Mouse (Mus musculus): ENCODE results near the gene Prf1. TPM values are rescaled to one million over a fixed set of nuclear protein-coding genes. Genes with fewer than 3 reads are reported as not detected.
A peak's percentile ranks its signal among the peaks of the same experiment; 100 is the strongest.

The Prf1 gene
- polyA plus RNA-seq, 1 experiment, result not detected

DNA sequence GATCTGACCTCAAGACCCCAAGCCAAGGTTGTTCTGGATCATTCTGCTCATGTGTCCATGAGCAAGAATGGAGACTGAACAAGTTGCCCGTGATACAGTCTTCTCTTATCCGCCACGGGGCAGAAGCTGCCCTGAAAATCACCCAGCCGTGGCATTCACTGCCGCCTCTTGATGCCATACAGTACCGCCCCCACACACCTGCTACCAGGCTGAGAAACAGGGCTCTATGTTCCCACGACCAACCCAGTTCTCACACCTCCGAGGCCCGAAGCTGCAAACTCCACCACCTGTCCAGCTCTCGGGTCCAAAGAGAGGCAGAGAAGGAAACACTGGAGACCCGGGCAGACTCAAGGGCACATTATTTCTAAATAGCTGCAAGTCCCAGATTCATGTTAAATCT, 40.0 kb downstream of the Prf1 start:
- Histone ChIP-seq H3K27ac (ENCODE audit: control insufficient read depth, insufficient read depth, low read depth, low read length) (no peak overlapping the region; the same call in 1 of the 2 replicates), H3K36me3 (ENCODE audit: control insufficient read depth, insufficient read depth, low read length) (no peaks in the 10 kb centered on the region), H3K4me3 (ENCODE audit: control insufficient read depth, low read depth, low read length) (no peak overlapping the region), H3K27me3 (ENCODE audit: control insufficient read depth, insufficient read depth, low read length) (no peaks in the 10 kb centered on the region), H3K4me1 (ENCODE audit: control insufficient read depth, insufficient read depth, low read length) (no peaks in the 10 kb centered on the region)
- TF ChIP-seq CTCF (IDR thresholded peaks at IDR 0.05; ENCODE audit: control insufficient read depth, insufficient read depth, insufficient replicate concordance, low read depth, low read length), result no peak

DNA sequence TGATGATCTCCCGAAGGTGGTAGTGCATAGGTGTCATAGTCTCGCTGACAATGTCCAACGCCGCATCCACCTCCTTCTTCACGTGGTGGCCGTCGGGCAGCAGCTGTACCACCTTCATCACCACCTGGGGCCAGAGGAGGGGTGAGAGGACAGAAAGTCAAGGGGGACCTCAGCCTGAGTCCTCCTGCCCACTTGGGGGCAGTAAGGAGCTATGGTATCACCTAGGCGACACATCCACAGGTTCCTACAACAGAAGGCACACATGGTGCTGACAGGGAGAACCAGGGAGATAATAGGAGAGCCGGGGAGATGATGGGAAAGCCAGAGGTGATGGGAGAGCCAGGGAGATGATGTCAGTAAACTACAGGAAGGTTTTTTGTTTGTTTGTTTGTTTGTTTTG, 41.6 kb downstream of the Prf1 start:
- Histone ChIP-seq H3K36me3 (ENCODE audit: control insufficient read depth, insufficient read depth, low read length) (no peaks in the 10 kb centered on the region), H3K4me3 (ENCODE audit: control insufficient read depth, low read depth, low read length) (no peak overlapping the region), H3K27me3 (ENCODE audit: control insufficient read depth, insufficient read depth, low read length) (no peaks in the 10 kb centered on the region), H3K27ac (ENCODE audit: control insufficient read depth, insufficient read depth, low read depth, low read length) (no peak overlapping the region), H3K4me1 (ENCODE audit: control insufficient read depth, insufficient read depth, low read length) (peaks cover 7% of the 10 kb centered on the region)
- TF ChIP-seq POLR2A (IDR thresholded peaks at IDR 0.05; ENCODE audit: control insufficient read depth, low read depth, low read length) (no peak), CTCF (IDR thresholded peaks at IDR 0.05; ENCODE audit: control insufficient read depth, insufficient read depth, insufficient replicate concordance, low read depth, low read length) (peak; percentile 45; the same call in 1 of the 2 replicates)

DNA sequence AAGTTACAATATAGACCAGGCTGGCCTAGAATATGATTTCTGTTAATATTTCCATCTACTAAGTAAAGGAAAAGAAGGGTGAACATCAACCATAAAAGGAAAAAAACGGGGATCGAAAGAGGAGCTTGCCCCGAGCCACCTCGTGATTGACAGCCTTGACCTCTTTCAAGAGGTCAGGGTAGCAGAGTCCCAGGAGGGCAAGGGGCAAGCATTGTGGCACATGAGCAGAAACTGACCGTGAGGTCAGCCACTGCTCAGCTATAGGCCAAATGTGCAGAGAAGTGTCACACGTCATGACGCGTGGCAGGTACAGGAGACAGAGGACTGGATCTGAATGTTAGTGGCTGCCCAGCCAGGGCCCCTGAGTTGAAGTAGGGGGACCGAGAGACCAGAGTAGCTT, 42.6 kb downstream of the Prf1 start:
- no peaks in the 10 kb centered on the region for H3K27me3 ChIP-seq (ENCODE audit: control insufficient read depth, insufficient read depth, low read length)
- H3K4me3 ChIP-seq (ENCODE audit: control insufficient read depth, low read depth, low read length), result no peak overlapping the region
- H3K36me3 ChIP-seq (ENCODE audit: control insufficient read depth, insufficient read depth, low read length), result no peaks in the 10 kb centered on the region
- H3K27ac ChIP-seq (ENCODE audit: control insufficient read depth, insufficient read depth, low read depth, low read length), result no peak overlapping the region
- peaks cover 14% of the 10 kb centered on the region for H3K4me1 ChIP-seq (ENCODE audit: control insufficient read depth, insufficient read depth, low read length)
- TF ChIP-seq CTCF (IDR thresholded peaks at IDR 0.05; ENCODE audit: control insufficient read depth, insufficient read depth, insufficient replicate concordance, low read depth, low read length) (no peak), POLR2A (IDR thresholded peaks at IDR 0.05; ENCODE audit: control insufficient read depth, low read depth, low read length) (no peak)

DNA sequence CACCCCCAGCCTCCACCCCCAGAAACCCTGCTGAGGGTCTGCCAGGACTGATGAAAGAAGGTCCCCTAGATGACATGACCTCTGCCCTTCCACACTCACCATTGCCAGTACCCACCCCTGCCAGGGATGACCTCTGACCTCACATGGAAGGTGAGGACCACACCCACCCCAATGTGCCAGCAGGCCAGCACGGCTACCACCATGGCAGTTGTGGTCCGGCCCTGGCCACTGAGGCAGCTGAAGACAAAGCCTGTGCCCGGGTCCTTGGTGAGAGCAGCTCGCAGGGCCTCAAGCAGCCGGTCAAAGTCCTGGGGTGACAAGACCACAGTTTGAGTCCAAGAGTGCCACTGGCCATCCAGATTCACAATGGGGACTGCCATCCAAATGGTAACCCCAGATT, 43.4 kb downstream of the Prf1 start:
- Histone ChIP-seq H3K36me3 (ENCODE audit: control insufficient read depth, insufficient read depth, low read length) (no peaks in the 10 kb centered on the region), H3K4me1 (ENCODE audit: control insufficient read depth, insufficient read depth, low read length) (peaks cover 20% of the 10 kb centered on the region), H3K27me3 (ENCODE audit: control insufficient read depth, insufficient read depth, low read length) (no peaks in the 10 kb centered on the region), H3K4me3 (ENCODE audit: control insufficient read depth, low read depth, low read length) (no peak overlapping the region), H3K27ac (ENCODE audit: control insufficient read depth, insufficient read depth, low read depth, low read length) (no peak overlapping the region)
- TF ChIP-seq POLR2A (IDR thresholded peaks at IDR 0.05; ENCODE audit: control insufficient read depth, low read depth, low read length) (no peak), CTCF (IDR thresholded peaks at IDR 0.05; ENCODE audit: control insufficient read depth, insufficient read depth, insufficient replicate concordance, low read depth, low read length) (no peak)

DNA sequence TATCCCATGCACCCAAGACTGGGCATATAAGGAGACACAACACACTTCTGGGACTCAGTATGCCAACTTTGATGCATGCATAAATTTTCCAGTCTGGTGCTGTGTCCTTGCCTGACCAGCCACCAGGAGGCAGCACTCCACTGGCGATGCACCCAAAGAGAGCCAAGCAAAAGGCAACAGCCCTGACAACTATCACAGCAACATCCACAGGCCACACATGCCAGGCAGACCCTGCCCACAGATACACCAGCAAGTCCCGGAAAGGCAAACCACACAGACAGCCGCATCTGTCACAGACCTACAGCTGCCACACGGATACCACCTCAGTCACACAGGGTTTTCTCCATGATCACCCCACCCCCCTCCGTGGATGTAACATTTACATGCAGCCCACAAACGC, 43.9 kb downstream of the Prf1 start:
- Histone ChIP-seq H3K4me3 (ENCODE audit: control insufficient read depth, low read depth, low read length) (no peak overlapping the region), H3K36me3 (ENCODE audit: control insufficient read depth, insufficient read depth, low read length) (no peaks in the 10 kb centered on the region), H3K4me1 (ENCODE audit: control insufficient read depth, insufficient read depth, low read length) (peaks cover 24% of the 10 kb centered on the region), H3K27ac (ENCODE audit: control insufficient read depth, insufficient read depth, low read depth, low read length) (no peak overlapping the region), H3K27me3 (ENCODE audit: control insufficient read depth, insufficient read depth, low read length) (no peaks in the 10 kb centered on the region)
- TF ChIP-seq POLR2A (IDR thresholded peaks at IDR 0.05; ENCODE audit: control insufficient read depth, low read depth, low read length) (no peak), CTCF (IDR thresholded peaks at IDR 0.05; ENCODE audit: control insufficient read depth, insufficient read depth, insufficient replicate concordance, low read depth, low read length) (peak; percentile 70; the same call in 1 of the 2 replicates)

DNA sequence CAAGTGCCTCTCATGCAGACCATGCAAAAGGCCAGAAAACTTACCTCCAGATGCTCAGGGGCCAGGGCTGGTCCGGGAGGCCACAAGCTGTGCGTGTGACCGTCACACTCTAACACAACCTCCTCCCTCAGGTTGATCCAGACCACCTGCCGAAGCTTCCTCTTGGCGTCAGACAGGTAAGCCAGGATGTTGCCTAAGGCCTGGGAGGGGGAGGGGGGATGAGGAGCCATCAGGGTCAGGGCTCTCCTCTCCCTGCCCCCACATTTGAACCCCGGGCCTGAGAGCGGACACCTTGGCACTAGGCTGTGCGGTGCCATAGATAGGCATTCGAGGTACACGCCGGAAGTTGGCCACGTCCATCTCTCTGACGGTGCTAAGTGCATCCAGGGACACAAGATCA, 45.1 kb downstream of the Prf1 start:
- no peaks in the 10 kb centered on the region for H3K36me3 ChIP-seq (ENCODE audit: control insufficient read depth, insufficient read depth, low read length)
- H3K27me3 ChIP-seq (ENCODE audit: control insufficient read depth, insufficient read depth, low read length), result no peaks in the 10 kb centered on the region
- peaks cover 28% of the 10 kb centered on the region for H3K4me1 ChIP-seq (ENCODE audit: control insufficient read depth, insufficient read depth, low read length)
- no peak overlapping the region for H3K4me3 ChIP-seq (ENCODE audit: control insufficient read depth, low read depth, low read length)
- TF ChIP-seq CTCF (IDR thresholded peaks at IDR 0.05; ENCODE audit: control insufficient read depth, insufficient read depth, insufficient replicate concordance, low read depth, low read length) (no peak), POLR2A (IDR thresholded peaks at IDR 0.05; ENCODE audit: control insufficient read depth, low read depth, low read length) (no peak)
- no peak overlapping the region for H3K27ac ChIP-seq (ENCODE audit: control insufficient read depth, insufficient read depth, low read depth, low read length)

DNA sequence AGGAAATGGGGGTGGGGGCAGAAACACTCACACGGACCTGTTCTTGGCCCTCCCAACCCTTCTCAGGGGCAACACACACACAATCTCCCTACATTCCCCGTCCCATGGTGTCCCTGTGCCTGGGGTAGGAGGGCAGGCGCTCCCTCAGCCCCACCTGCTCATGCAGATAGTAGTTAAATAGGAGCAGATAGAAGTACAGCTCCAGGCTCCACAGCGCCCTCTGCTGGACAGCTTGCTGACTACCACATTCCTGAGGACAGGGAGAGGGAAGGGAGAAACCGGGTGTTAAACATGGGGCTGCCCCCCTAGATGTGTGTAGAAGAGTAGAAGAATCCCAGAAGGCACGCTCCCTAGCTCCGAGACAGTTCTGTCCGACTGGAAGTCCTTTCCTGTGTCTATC, 46.3 kb downstream of the Prf1 start:
- H3K4me3 ChIP-seq (ENCODE audit: control insufficient read depth, low read depth, low read length), result no peak overlapping the region
- peaks cover 28% of the 10 kb centered on the region for H3K4me1 ChIP-seq (ENCODE audit: control insufficient read depth, insufficient read depth, low read length)
- TF ChIP-seq CTCF (IDR thresholded peaks at IDR 0.05; ENCODE audit: control insufficient read depth, insufficient read depth, insufficient replicate concordance, low read depth, low read length) (peak; percentile 87), POLR2A (IDR thresholded peaks at IDR 0.05; ENCODE audit: control insufficient read depth, low read depth, low read length) (no peak)
- H3K36me3 ChIP-seq (ENCODE audit: control insufficient read depth, insufficient read depth, low read length), result no peaks in the 10 kb centered on the region
- H3K27ac ChIP-seq (ENCODE audit: control insufficient read depth, insufficient read depth, low read depth, low read length), result no peak overlapping the region
- no peaks in the 10 kb centered on the region for H3K27me3 ChIP-seq (ENCODE audit: control insufficient read depth, insufficient read depth, low read length)

DNA sequence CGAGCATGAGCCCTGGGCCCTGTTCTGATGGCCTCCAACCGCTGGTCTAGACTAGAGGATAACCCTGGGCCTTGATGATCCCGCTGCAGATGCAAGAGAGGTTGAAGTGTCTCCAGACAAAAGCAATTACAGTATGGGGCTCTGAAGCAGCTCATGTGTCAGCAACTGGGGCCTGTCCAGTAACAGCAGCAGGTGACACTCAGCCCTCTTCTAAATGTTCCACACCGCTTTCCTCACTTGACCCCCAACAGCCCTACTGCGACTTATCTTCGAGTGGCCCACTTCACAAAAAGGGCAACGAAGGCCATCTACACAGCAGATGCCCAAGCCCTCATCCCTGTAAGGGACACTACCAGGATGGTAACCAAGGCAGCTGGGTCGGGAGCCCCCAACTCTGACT, 47.5 kb downstream of the Prf1 start:
- no peak overlapping the region for H3K27ac ChIP-seq (ENCODE audit: control insufficient read depth, insufficient read depth, low read depth, low read length)
- H3K4me1 ChIP-seq (ENCODE audit: control insufficient read depth, insufficient read depth, low read length), result peaks cover 28% of the 10 kb centered on the region
- no peak overlapping the region for H3K4me3 ChIP-seq (ENCODE audit: control insufficient read depth, low read depth, low read length)
- TF ChIP-seq POLR2A (IDR thresholded peaks at IDR 0.05; ENCODE audit: control insufficient read depth, low read depth, low read length) (no peak), CTCF (IDR thresholded peaks at IDR 0.05; ENCODE audit: control insufficient read depth, insufficient read depth, insufficient replicate concordance, low read depth, low read length) (no peak)
- no peaks in the 10 kb centered on the region for H3K27me3 ChIP-seq (ENCODE audit: control insufficient read depth, insufficient read depth, low read length)
- no peaks in the 10 kb centered on the region for H3K36me3 ChIP-seq (ENCODE audit: control insufficient read depth, insufficient read depth, low read length)
